Mouse (Mus musculus): ENCODE measurements at regions not wholly inside any gene's neighbourhood (a gene's known extent, or its start where the extent isn't known, plus 50 kb on each side); places are given as distances from the start of the nearest gene placed in this dataset.
"Not testable (repeated sequence)": the region's sequence is repeated elsewhere in the genome, so short reads cannot be mapped to it uniquely, and the experiment has no call there.

- not testable (repeated sequence) for TF ChIP-seq CTCF (IDR thresholded peaks at IDR 0.05; ENCODE audit: low read depth, low read length); POLR2A (IDR thresholded peaks at IDR 0.05; ENCODE audit: extremely low read depth, insufficient read depth, low read length)
Measured at GRCm38 (mm10) chr13:52355921-52356320, 175.2 kb downstream of the Diras2 start.

Measured in liver, adult 2 months (tissue).